8 mouse cellular contexts compared by ENCODE assay signal in genomic region chr7:67647277-67647676, GRCm38 (mm10). TPM values are rescaled to one million over a fixed set of nuclear protein-coding genes. Genes with fewer than 3 reads are reported as not detected.
DNase-seq lines count a peak whose midpoint lies in the region; ATAC-seq lines count a peak whose summit lies in the region.

Gene Ttc23, plus strand, starts transcription at chr7:67647410.

- intact Hi-C loops in heart, postnatal 14 days (cut with DNase I) = no loop called here

- no peak for ATAC-seq in forebrain, embryonic 11.5 days (replicated peaks; ENCODE audit: low FRiP score)
- no peak for ATAC-seq in liver, embryonic 13.5 days (ENCODE audit: low read depth)
- no peak for ATAC-seq in stomach, embryonic 14.5 days (ENCODE audit: insufficient number of reproducible peaks, insufficient read depth, low FRiP score, low read depth)

- no peaks in the 10 kb centered on the region for H3K9me3 ChIP-seq in forebrain, embryonic 11.5 days (ENCODE audit: control insufficient read depth, low read length)
- no peaks in the 10 kb centered on the region for H3K9me3 ChIP-seq in liver, embryonic 13.5 days (replicated peaks)
- H3K9me3 ChIP-seq in stomach, embryonic 14.5 days (ENCODE audit: control insufficient read depth, low read depth, low read length) = no peaks in the 10 kb centered on the region

- H3K4me1 ChIP-seq in forebrain, embryonic 11.5 days (replicated peaks; ENCODE audit: control insufficient read depth, insufficient read depth, low read length) = peaks cover 6% of the 10 kb centered on the region; the same call in 1 of the 2 replicates
- peaks cover 21% of the 10 kb centered on the region for H3K4me1 ChIP-seq in liver, embryonic 13.5 days (replicated peaks)
- peaks cover 21% of the 10 kb centered on the region for H3K4me1 ChIP-seq in stomach, embryonic 14.5 days (ENCODE audit: control insufficient read depth, insufficient read depth, low read length)

- no peak for DNase-seq in urinary bladder, adult 2 months (ENCODE audit: low spot score)
- DNase-seq in urinary bladder, postnatal 14 days (ENCODE audit: low spot score) = no peak
- no peak for DNase-seq in forebrain, embryonic 11.5 days (ENCODE audit: low spot score)
- peak in 1 of 2 experiments; percentile 18 for DNase-seq in heart, postnatal 14 days
- no peak for DNase-seq in liver, embryonic 13.5 days
- no peak for DNase-seq in spleen, postnatal 14 days (ENCODE audit: low spot score in 2 of 2)
- no peak for DNase-seq in left cerebral cortex, adult 18-20 months (ENCODE audit: low spot score in 2 of 2)

- no peaks in the 10 kb centered on the region for H3K36me3 ChIP-seq in forebrain, embryonic 11.5 days (ENCODE audit: control insufficient read depth, insufficient read depth, low read length)
- H3K36me3 ChIP-seq in liver, embryonic 13.5 days = no peaks in the 10 kb centered on the region
- H3K36me3 ChIP-seq in stomach, embryonic 14.5 days (ENCODE audit: control insufficient read depth, insufficient read depth, low read length) = no peaks in the 10 kb centered on the region

- peak within 1 kb of the TSS; percentile 78 for H3K4me3 ChIP-seq in forebrain, embryonic 11.5 days (ENCODE audit: low read depth, low read length)
- H3K4me3 ChIP-seq in liver, embryonic 13.5 days (replicated peaks) = peak within 1 kb of the TSS; percentile 81
- peak within 1 kb of the TSS; percentile 73 for H3K4me3 ChIP-seq in stomach, embryonic 14.5 days (ENCODE audit: low read depth, low read length)

- H3K4me2 ChIP-seq in forebrain, embryonic 11.5 days (ENCODE audit: low read depth, low read length, severe bottlenecking) = peak within 1 kb of the TSS; percentile 84
- peak within 1 kb of the TSS; percentile 87 for H3K4me2 ChIP-seq in liver, embryonic 13.5 days
- peak within 1 kb of the TSS; percentile 93 for H3K4me2 ChIP-seq in stomach, embryonic 14.5 days (replicated peaks; ENCODE audit: low read depth, low read length)

- WGBS in forebrain, embryonic 11.5 days = under 1% methylated on average over 5 of the region's 5 CpGs
- 36% methylated on average over 5 of the region's 5 CpGs for WGBS in liver, embryonic 13.5 days (ENCODE audit: insufficient replicate concordance)
- 2% methylated on average over 5 of the region's 5 CpGs for WGBS in stomach, embryonic 14.5 days

- H3K9ac ChIP-seq in forebrain, embryonic 11.5 days (ENCODE audit: low read length) = peak within 1 kb of the TSS; percentile 77
- peak within 1 kb of the TSS; percentile 89 for H3K9ac ChIP-seq in liver, embryonic 13.5 days
- peak within 1 kb of the TSS; percentile 66 for H3K9ac ChIP-seq in stomach, embryonic 14.5 days (replicated peaks; ENCODE audit: low read depth, low read length)

- H3K27me3 ChIP-seq in forebrain, embryonic 11.5 days (ENCODE audit: control insufficient read depth, insufficient read depth, low read length) = no peaks in the 10 kb centered on the region
- H3K27me3 ChIP-seq in liver, embryonic 13.5 days = no peaks in the 10 kb centered on the region
- no peaks in the 10 kb centered on the region for H3K27me3 ChIP-seq in stomach, embryonic 14.5 days (ENCODE audit: control insufficient read depth, insufficient read depth, low read length)

- H3K27ac ChIP-seq in forebrain, embryonic 11.5 days (ENCODE audit: low read depth, low read length) = no peak within 1 kb of the TSS; the same call in 1 of the 2 replicates
- no peak within 1 kb of the TSS for H3K27ac ChIP-seq in liver, embryonic 13.5 days
- H3K27ac ChIP-seq in stomach, embryonic 14.5 days (ENCODE audit: low read length) = peak within 1 kb of the TSS; percentile 79

RNA-seq across cellular contexts. Expression of gene Ttc23, which starts in this region (rescaled TPM):
- polyA plus RNA-seq in urinary bladder, adult 2 months (2012; rRNA removed) = 15.3 and 21.1 TPM in 2 replicates
- 34.4 and 37.9 TPM in 2 replicates for polyA plus RNA-seq in forebrain, embryonic 11.5 days (2014; fragmentation: Nextera tagmentation; extraction: Ambion mirVana)
- total RNA-seq in heart, postnatal 14 days (2021) = 10 to 100 TPM; 21.9 to 22.0 TPM
- 4.3 and 4.9 TPM in 2 replicates for polyA plus RNA-seq in liver, embryonic 13.5 days (2015; fragmentation: Nextera tagmentation; extraction: Ambion mirVana)
- polyA plus RNA-seq in stomach, embryonic 14.5 days (2014; fragmentation: Nextera tagmentation; extraction: Ambion mirVana) = 37.4 and 38.6 TPM in 2 replicates
- total RNA-seq in left cerebral cortex, adult 18-20 months (2021) = 1 to 10 TPM; 4.9 to 7.9 TPM
